Mouse (Mus musculus) megakaryocyte, embryonic 14.5 days (primary cell): ENCODE data around the gene Evi5. TPM values are rescaled to one million over a fixed set of nuclear protein-coding genes. Genes with fewer than 3 reads are reported as not detected.

Source experiments
- H3K27me3 ChIP-seq: replicated peaks from 2 replicates; pipeline ENCODE3; 2012; ENCODE audit warnings: inconsistent platforms
- H3K36me3 ChIP-seq: replicated peaks from 2 replicates; pipeline ENCODE3; 2012; ENCODE audit warnings: low read length, inconsistent platforms, mixed read lengths
- H3K4me1 ChIP-seq: 2 replicates; pipeline ENCODE4 v1.6.1; 2012; ENCODE audit warnings: inconsistent platforms
- H3K4me3 ChIP-seq: replicated peaks from 2 replicates; pipeline ENCODE3; 2012; ENCODE audit warnings: moderate library complexity, mild to moderate bottlenecking, inconsistent platforms
- H3K9me3 ChIP-seq: 2 replicates; pipeline ENCODE4 v1.6.1; 2012; ENCODE audit warnings: inconsistent platforms
- FLI1 ChIP-seq: IDR thresholded peaks from 2 replicates; pipeline ENCODE4 v1.6.1; 2012; ENCODE audit warnings: low read length, inconsistent platforms, mixed read lengths
- GATA1 ChIP-seq: IDR thresholded peaks from 3 replicates; pipeline ENCODE4 v1.6.1; 2012; ENCODE audit warnings: mixed read lengths, low read length, inconsistent platforms, borderline replicate concordance
- polyA plus RNA-seq: library from polyadenylated mRNA; stranded (reverse); fragments of >175 nt; gene quantifications from 2 replicates; pipeline ENCODE4 v1.2.3, GENCODE M21; 2012; ENCODE audit warnings: low replicate concordance; ENCODE audit not compliant: insufficient read depth

Gene Evi5
- polyA plus RNA-seq, 1 experiment = 0.20 TPM

DNA sequence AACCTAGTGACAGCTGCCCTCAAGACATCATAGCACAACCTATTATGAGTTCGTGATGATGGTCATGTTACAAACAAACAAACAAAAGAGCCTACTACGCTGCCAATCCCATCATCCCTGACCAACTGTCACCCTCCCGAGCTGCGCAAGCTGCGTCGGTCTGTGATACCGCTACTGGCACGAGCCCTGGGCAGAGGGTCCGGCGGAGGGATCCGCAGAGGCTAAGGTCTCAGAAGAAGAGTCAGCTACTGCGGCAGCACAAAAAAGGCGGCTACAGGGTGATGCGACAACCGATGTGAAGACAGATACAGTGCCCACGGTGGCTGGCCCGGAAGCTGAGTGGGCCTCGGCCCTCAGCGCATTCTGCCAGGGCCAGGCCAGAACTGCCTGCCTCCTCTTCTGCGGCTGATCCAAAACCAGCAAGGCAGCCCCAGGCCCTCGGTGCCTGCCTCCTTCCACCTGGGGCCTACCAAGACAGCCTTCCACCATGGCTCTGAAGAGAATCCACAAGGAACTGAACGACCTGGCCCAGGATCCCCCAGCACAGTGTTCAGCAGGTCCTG is 44.8 kb downstream of the Evi5 start, which contains the start of gene Ube2d2b:
Gene Ube2d2b, plus strand, starts transcription at position 102 of the 563 bp plus-strand sequence.
- TF ChIP-seq FLI1 = no peak
- no peak for TF ChIP-seq GATA1
- Histone ChIP-seq H3K36me3 (peaks cover 3% of the 10 kb centered on the region), H3K4me3 (no peak within 1 kb of the TSS), H3K4me1 (no peaks in the 10 kb centered on the region), H3K9me3 (peaks cover 6% of the 10 kb centered on the region), H3K27me3 (peaks cover 3% of the 10 kb centered on the region)

DNA sequence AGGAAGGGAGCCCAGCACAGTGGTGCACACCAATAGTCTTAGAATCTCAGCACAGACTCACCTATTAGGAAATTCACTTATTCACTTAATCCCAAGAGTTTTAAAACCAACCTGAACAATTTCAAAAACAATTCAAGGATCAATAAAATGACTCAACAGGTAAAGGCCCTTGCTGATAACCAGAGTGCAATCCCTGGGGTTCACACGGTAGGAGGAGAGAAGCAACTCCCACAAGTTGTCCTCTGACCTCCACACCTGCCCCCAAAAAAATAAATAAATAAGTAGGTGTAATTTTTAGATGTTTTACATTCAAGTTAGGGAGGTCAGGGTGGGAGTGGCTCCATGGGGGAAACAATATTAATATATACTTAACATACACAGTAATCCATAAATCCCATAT is 52.4 kb downstream of the Evi5 start:
- no peaks in the 10 kb centered on the region for H3K36me3 ChIP-seq
- no peaks in the 10 kb centered on the region for H3K4me1 ChIP-seq
- peaks cover 4% of the 10 kb centered on the region for H3K27me3 ChIP-seq
- H3K4me3 ChIP-seq = no peak overlapping the region
- TF ChIP-seq FLI1 = no peak
- no peak for TF ChIP-seq GATA1
- no peaks in the 10 kb centered on the region for H3K9me3 ChIP-seq

DNA sequence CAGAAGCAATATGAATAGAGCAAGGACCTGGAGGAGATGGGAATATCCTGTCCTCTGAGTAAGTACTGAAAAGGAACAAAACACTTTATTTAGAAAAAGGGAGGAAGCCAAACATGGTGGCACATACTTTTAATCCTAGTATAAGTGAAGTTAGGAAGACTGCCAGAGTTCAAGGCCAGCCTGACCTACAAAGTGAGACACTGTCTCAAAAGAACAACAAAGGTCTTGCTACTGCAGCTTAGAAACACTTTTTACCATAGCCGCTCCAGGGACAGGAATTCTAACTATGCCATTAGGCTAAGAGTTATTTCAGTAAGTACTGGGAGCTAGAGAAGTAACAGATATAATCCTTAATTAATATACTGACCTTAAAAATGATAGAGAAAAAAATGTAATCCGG is 60.3 kb downstream of the Evi5 start:
- Histone ChIP-seq H3K4me1 (no peaks in the 10 kb centered on the region), H3K4me3 (no peak overlapping the region), H3K27me3 (peaks cover 5% of the 10 kb centered on the region), H3K36me3 (no peaks in the 10 kb centered on the region), H3K9me3 (no peaks in the 10 kb centered on the region)
- no peak for TF ChIP-seq FLI1
- TF ChIP-seq GATA1 = no peak

DNA sequence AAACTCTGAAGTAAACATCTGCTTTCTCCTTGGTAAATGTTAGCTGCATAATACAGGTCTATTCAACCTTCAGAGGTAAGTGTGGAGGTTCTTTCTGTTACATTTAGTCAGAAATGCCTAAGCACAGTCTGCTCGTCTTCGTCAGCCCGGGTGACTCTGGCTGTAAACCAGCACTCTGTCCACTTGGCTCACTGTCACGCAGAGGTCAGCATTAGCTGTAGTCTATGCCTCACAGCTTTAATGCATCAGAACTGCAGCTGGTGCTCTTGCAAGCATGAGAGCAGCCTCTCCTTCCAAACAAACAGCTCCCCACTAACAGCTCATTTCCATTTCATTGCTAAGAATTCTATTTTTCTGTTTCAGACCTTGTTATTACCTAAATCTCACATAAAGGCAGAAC is 67.4 kb downstream of the Evi5 start:
- TF ChIP-seq FLI1 = no peak
- TF ChIP-seq GATA1 = no peak
- no peaks in the 10 kb centered on the region for H3K27me3 ChIP-seq
- peaks cover 4% of the 10 kb centered on the region for H3K9me3 ChIP-seq
- H3K4me1 ChIP-seq = no peaks in the 10 kb centered on the region
- H3K4me3 ChIP-seq = no peak overlapping the region
- H3K36me3 ChIP-seq = no peaks in the 10 kb centered on the region

DNA sequence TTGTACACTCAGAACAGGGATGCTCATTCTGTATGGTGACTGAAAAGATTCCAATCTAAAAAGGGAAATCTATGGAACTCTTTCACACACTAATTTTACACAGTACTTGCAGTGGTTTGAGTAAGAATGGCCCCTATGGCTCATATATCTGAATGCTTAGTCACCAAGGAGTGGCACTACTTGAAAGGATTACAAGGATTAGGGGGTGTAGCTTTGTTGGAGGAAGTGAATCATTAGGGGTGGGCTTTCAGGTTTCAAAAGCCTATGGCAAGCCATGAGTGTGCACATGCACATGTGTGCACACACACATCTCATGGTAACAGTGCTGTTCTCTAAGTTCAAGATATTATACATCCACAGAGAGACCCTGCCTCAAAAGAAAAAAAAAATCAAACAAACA is 72.3 kb downstream of the Evi5 start:
- Histone ChIP-seq H3K4me3 (no peak overlapping the region), H3K9me3 (no peaks in the 10 kb centered on the region; the same call in 1 of the 2 replicates), H3K4me1 (peaks cover 3% of the 10 kb centered on the region; the same call in 1 of the 2 replicates), H3K36me3 (no peaks in the 10 kb centered on the region), H3K27me3 (peaks cover 2% of the 10 kb centered on the region)
- no peak for TF ChIP-seq GATA1

DNA sequence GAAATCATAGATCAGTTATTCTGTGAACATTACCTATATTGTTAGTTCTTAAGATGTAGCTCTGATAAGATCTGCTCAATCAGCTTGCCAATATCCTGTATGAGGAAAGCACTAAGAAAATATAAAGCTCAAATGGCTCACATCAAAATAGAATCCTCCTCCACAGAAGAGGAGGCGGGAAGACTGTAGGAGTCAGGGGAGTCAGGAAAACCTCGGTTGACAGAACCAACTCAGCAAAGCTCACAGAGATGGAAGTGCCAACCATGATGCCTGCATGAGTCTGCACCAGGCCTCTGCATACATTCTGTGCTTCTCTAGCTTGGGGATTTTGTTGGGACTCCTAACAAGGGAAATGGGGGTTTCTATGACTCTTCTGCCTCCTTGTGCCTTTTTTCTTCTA is 73.7 kb downstream of the Evi5 start:
- TF ChIP-seq GATA1 (no peak), FLI1 (no peak)
- peaks cover 6% of the 10 kb centered on the region for H3K27me3 ChIP-seq
- H3K9me3 ChIP-seq = no peaks in the 10 kb centered on the region; the same call in 1 of the 2 replicates
- peaks cover 3% of the 10 kb centered on the region; the same call in 1 of the 2 replicates for H3K4me1 ChIP-seq
- no peak overlapping the region for H3K4me3 ChIP-seq
- H3K36me3 ChIP-seq = no peaks in the 10 kb centered on the region

DNA sequence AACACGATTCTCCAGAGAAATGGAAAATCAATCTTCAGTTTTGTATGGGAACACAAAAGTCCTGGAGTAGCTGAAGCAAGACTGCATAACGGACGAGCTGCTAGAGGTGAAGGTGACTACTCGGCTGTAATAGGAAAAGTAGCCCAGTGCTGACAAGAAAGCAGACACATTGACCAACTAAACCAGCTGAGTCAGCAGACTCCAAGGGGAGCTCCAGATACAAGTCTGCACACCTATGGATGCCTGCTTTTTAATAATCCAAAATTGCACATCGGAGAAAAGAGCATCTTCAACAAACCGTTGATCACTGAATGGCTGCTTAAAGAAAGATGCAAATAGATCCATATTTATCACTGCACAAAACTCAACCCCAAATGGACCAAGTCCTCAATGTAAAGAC is 76.6 kb downstream of the Evi5 start:
- no peak overlapping the region for H3K4me3 ChIP-seq
- H3K36me3 ChIP-seq = no peaks in the 10 kb centered on the region
- no peaks in the 10 kb centered on the region; the same call in 1 of the 2 replicates for H3K9me3 ChIP-seq
- no peak for TF ChIP-seq FLI1
- TF ChIP-seq GATA1 = no peak
- H3K4me1 ChIP-seq = peaks cover 3% of the 10 kb centered on the region; the same call in 1 of the 2 replicates
- peaks cover 6% of the 10 kb centered on the region for H3K27me3 ChIP-seq

DNA sequence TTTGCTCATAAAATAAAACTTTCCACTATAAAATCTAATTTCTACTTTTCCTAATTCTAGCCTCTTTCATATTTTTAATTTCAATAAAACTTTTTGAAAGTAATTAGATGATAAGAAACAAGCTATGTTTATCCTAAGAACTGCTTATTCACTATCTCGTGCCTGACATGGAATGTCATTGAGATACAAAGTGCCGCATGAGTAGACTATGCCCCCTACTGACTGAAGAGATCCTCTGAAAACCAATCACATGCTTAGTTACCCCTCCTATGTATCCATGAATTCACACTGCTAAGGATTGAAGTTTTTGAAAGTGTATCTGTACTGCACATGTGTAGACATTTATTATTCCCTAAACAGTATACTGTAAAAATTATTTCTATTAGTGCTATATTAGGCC is 81.0 kb downstream of the Evi5 start:
- H3K36me3 ChIP-seq = no peaks in the 10 kb centered on the region
- TF ChIP-seq FLI1 (no peak), GATA1 (no peak)
- no peaks in the 10 kb centered on the region for H3K9me3 ChIP-seq

DNA sequence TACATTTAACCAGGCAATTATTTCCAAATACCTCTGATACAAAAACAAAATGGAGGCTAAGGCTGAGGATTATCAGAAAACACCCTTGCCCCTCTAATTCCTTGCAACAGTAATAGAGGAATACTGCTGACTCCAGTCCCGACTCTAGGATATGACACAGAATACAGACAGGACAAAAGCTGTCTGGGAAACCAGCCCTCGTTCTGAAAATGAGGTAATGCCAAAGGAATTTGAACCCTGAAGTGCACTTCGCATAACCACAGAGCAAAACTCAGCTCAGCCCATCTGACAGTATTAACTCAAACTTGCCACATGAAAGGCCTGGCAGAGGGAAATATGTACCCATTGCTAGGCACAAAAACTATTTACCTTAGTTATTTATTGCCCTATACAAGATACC is 81.6 kb downstream of the Evi5 start:
- Histone ChIP-seq H3K9me3 (no peaks in the 10 kb centered on the region), H3K4me1 (no peaks in the 10 kb centered on the region), H3K36me3 (no peaks in the 10 kb centered on the region), H3K4me3 (no peak overlapping the region), H3K27me3 (peaks cover 3% of the 10 kb centered on the region)
- no peak for TF ChIP-seq GATA1
- TF ChIP-seq FLI1 = no peak

More for the DNA sequence above, 81.0 kb downstream of the Evi5 start:
- Histone ChIP-seq H3K27me3 (peaks cover 6% of the 10 kb centered on the region), H3K4me1 (no peaks in the 10 kb centered on the region), H3K4me3 (no peak overlapping the region)

DNA sequence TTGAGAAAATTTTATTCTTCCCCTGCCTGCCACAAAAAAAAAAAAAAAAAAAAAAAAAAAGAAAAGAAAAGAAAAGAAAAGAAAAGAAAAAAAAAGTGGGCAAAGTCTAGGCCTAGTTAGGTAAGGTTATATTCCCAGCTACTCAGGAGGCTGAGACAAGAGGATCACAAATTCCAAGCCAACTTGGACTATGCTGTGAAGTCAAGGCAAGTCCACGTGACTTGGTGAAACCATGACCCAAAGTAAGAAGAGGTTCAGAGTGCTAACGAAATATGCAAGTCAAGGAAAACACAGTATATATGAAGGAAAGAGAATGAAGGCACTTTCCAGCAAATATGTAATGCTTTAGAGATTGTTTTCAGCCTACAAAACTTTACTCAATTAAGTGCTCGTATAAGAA is 82.4 kb downstream of the Evi5 start:
- no peak overlapping the region for H3K4me3 ChIP-seq
- TF ChIP-seq GATA1 (no peak), FLI1 (no peak)
- H3K36me3 ChIP-seq = no peaks in the 10 kb centered on the region
- H3K27me3 ChIP-seq = peaks cover 3% of the 10 kb centered on the region
- H3K9me3 ChIP-seq = no peaks in the 10 kb centered on the region
- no peaks in the 10 kb centered on the region for H3K4me1 ChIP-seq
